Mouse (Mus musculus): ENCODE results near the gene Slc3a2. TPM values are rescaled to one million over a fixed set of nuclear protein-coding genes. Genes with fewer than 3 reads are reported as not detected.
A peak's percentile ranks its signal among the peaks of the same experiment; 100 is the strongest.
"Not testable (repeated sequence)": the region's sequence is repeated elsewhere in the genome, so short reads cannot be mapped to it uniquely, and the experiment has no call there.

Slc3a2 gene
- polyA plus RNA-seq, 2 experiments from 2014 or later = 60.3 to 69.3 TPM

- no peak for ATAC-seq
Observed at GRCm38 (mm10) chr19:8727495-8728114, 4.4 kb upstream of the Slc3a2 start.

- no peak for ATAC-seq
Observed at GRCm38 (mm10) chr19:8726609-8727390, 3.6 kb upstream of the Slc3a2 start.

GRCm38 (mm10) chr19:8725081-8725613, 2.0 kb upstream of the Slc3a2 start:
- no peak for ATAC-seq

GRCm38 (mm10) chr19:8724392-8724791, 1.2 kb upstream of the Slc3a2 start:
- no peak for ATAC-seq

GRCm38 (mm10) chr19:8723574-8724346, 591 bp upstream of the Slc3a2 start:
- no peak for ATAC-seq

- no peak for ATAC-seq
Observed at GRCm38 (mm10) chr19:8722559-8722906, 636 bp downstream of the Slc3a2 start.

GRCm38 (mm10) chr19:8722021-8722420, 1.1 kb downstream of the Slc3a2 start:
- no peak for ATAC-seq

GRCm38 (mm10) chr19:8721378-8721777, 1.8 kb downstream of the Slc3a2 start:
- ATAC-seq = no peak

- ATAC-seq = not testable (repeated sequence)
Observed at GRCm38 (mm10) chr19:8719037-8719436, 4.1 kb downstream of the Slc3a2 start.

GRCm38 (mm10) chr19:8718357-8718756, 4.8 kb downstream of the Slc3a2 start:
- ATAC-seq = peak; percentile 24

GRCm38 (mm10) chr19:8716767-8717475, 6.2 kb downstream of the Slc3a2 start:
- no peak for ATAC-seq

GRCm38 (mm10) chr19:8715868-8716766, 7.1 kb downstream of the Slc3a2 start:
- no peak for ATAC-seq

GRCm38 (mm10) chr19:8714653-8715481, 8.3 kb downstream of the Slc3a2 start:
- no peak for ATAC-seq

GRCm38 (mm10) chr19:8713997-8714652, 9.0 kb downstream of the Slc3a2 start:
- ATAC-seq = no peak

GRCm38 (mm10) chr19:8713306-8713996, 9.7 kb downstream of the Slc3a2 start:
- ATAC-seq = peak; percentile 63

- peak; percentile 52 for ATAC-seq
Observed at GRCm38 (mm10) chr19:8712870-8713305, 10.3 kb downstream of the Slc3a2 start.

GRCm38 (mm10) chr19:8711949-8712869, 11.0 kb downstream of the Slc3a2 start:
- ATAC-seq = peak; percentile 56

- ATAC-seq = no peak
Observed at GRCm38 (mm10) chr19:8711506-8711905, 11.7 kb downstream of the Slc3a2 start.

All from activated CD4-positive, CD25-positive, alpha-beta regulatory T cell, adult 4 months (primary cell).